Comparison of ENCODE assay signal across 8 mouse cellular contexts in the genomic region with DNA sequence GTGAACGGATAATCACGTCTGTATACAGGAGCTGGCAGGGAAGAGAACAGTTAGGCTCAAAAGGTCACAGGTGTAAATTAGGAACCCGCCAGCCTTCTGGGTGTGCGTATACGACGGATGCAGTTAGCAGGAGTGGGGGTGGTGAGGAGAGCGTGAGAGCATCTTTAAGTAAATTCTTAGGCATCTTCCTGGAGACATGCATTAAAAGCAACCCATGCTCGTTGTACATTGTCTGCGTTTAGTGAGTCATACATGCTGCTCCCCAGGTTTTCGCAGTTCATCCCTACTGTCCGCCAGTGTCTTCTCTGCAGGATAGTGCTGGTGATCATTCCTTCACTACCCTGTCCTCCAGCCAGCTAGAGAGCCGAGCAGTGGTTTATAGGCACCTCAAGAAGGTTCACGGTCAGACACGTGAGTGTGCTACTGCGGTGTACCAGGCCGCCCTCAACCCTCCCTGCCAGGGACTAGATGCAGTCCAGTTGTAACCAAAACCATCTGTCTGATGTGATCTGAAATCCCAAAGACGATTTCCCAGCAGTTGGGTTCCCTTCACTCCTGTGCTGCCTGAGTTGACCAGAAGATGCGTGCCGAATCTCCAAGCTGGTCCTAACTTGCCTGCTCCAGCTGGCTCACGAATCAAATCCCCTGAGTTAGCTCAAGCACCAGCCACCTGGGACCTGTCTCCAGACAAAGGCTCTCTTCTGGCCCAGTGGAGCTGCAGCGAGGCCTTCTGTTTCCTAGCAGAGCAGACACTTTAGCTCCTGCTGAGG.
DNase-seq lines count a peak whose midpoint lies in the region; ATAC-seq and TF ChIP-seq lines count a peak whose summit lies in the region.

No protein-coding gene starts in this region.

- no peak overlapping the region for H3K4me2 ChIP-seq in embryonic facial prominence, embryonic 14.5 days (ENCODE audit: low read depth, low read length)
- no peak overlapping the region for H3K4me2 ChIP-seq in heart, embryonic 12.5 days

- ATAC-seq in embryonic facial prominence, embryonic 14.5 days (ENCODE audit: low read depth), result peak; percentile 71
- ATAC-seq in heart, embryonic 12.5 days (ENCODE audit: insufficient number of reproducible peaks, low FRiP score), result no peak

- H3K4me1 ChIP-seq in embryonic facial prominence, embryonic 14.5 days (ENCODE audit: control insufficient read depth, insufficient read depth, low read length), result peaks cover 9% of the 10 kb centered on the region
- H3K4me1 ChIP-seq in limb, embryonic 10.5 days, result peaks cover 44% of the 10 kb centered on the region
- peaks cover 9% of the 10 kb centered on the region; the same call in 1 of the 2 replicates for H3K4me1 ChIP-seq in heart, embryonic 12.5 days (replicated peaks)

- no peaks in the 10 kb centered on the region for H3K36me3 ChIP-seq in embryonic facial prominence, embryonic 14.5 days (ENCODE audit: control insufficient read depth, insufficient read depth, low read length)
- no peaks in the 10 kb centered on the region for H3K36me3 ChIP-seq in limb, embryonic 10.5 days
- no peaks in the 10 kb centered on the region for H3K36me3 ChIP-seq in heart, embryonic 12.5 days

- no peak overlapping the region for H3K4me3 ChIP-seq in layer of hippocampus, adult 2 months
- no peak overlapping the region for H3K4me3 ChIP-seq in embryonic facial prominence, embryonic 14.5 days (ENCODE audit: low read depth, low read length)
- H3K4me3 ChIP-seq in limb, embryonic 10.5 days, result no peak overlapping the region
- H3K4me3 ChIP-seq in heart, embryonic 12.5 days, result no peak overlapping the region

- no peaks in the 10 kb centered on the region for H3K9me3 ChIP-seq in embryonic facial prominence, embryonic 14.5 days (ENCODE audit: control insufficient read depth, low read length)
- no peaks in the 10 kb centered on the region for H3K9me3 ChIP-seq in limb, embryonic 10.5 days (replicated peaks)
- 0 out of 2 replicates have a peak, but pooled peaks cover 3% of the 10 kb centered on the region for H3K9me3 ChIP-seq in heart, embryonic 12.5 days (replicated peaks)

- no peak for TF ChIP-seq CTCF in layer of hippocampus, adult 2 months (conservative IDR thresholded peaks at IDR 0.05)

- WGBS in embryonic facial prominence, embryonic 14.5 days, result 58% methylated on average over 21 of the region's 21 CpGs
- WGBS in limb, embryonic 10.5 days, result 69% methylated on average over 21 of the region's 21 CpGs
- WGBS in heart, embryonic 12.5 days, result 84% methylated on average over 21 of the region's 21 CpGs

- H3K27me3 ChIP-seq in embryonic facial prominence, embryonic 14.5 days (replicated peaks; ENCODE audit: control insufficient read depth, insufficient read depth, low read length), result no peaks in the 10 kb centered on the region
- H3K27me3 ChIP-seq in limb, embryonic 10.5 days (ENCODE audit: low read depth, poor library complexity, severe bottlenecking), result no peaks in the 10 kb centered on the region
- H3K27me3 ChIP-seq in heart, embryonic 12.5 days (replicated peaks), result no peaks in the 10 kb centered on the region

- H3K9ac ChIP-seq in embryonic facial prominence, embryonic 14.5 days (ENCODE audit: low read depth, low read length), result no peak overlapping the region
- H3K9ac ChIP-seq in heart, embryonic 12.5 days, result no peak overlapping the region

- H3K27ac ChIP-seq in layer of hippocampus, adult 2 months, result peak overlapping the region; percentile 37
- 0 out of 2 replicates have a peak overlapping the region, but pooled peaks have one; percentile 3 for H3K27ac ChIP-seq in embryonic facial prominence, embryonic 14.5 days (replicated peaks; ENCODE audit: low read depth, low read length)
- H3K27ac ChIP-seq in limb, embryonic 10.5 days, result peak overlapping the region; percentile 82
- no peak overlapping the region for H3K27ac ChIP-seq in heart, embryonic 12.5 days (ENCODE audit: poor library complexity, severe bottlenecking)

- DNase-seq in layer of hippocampus, adult 2 months (ENCODE audit: low spot score in 2 of 2), result no peak
- DNase-seq in layer of hippocampus, adult 9-10 months (ENCODE audit: low spot score), result no peak
- peak; percentile 76 for DNase-seq in embryonic facial prominence, embryonic 14.5 days (ENCODE audit: low spot score)
- peak; percentile 49 for DNase-seq in limb, embryonic 10.5 days (ENCODE audit: low spot score)
- DNase-seq in retina, postnatal 1 day, result peak; percentile 42
- DNase-seq in thymus, postnatal 0 days (ENCODE audit: low spot score), result no peak
- DNase-seq in adrenal gland, postnatal 36 days, result no peak

Comparison
In these comparisons a context has a peak if more than half of its experiments do, and no peak if none do; other contexts are left out.
1. DNase-seq: peak in embryonic facial prominence, embryonic 14.5 days (single experiment), limb, embryonic 10.5 days (single experiment) and retina, postnatal 1 day (single experiment); none in layer of hippocampus, adult 2 months (0 of 2), layer of hippocampus, adult 9-10 months (single experiment), thymus, postnatal 0 days (single experiment) and adrenal gland, postnatal 36 days (0 of 2).